Mouse (Mus musculus): ENCODE data around the gene Rprd1b.

GRCm38 (mm10) chr2:158068444-158068971 lies 40.2 kb downstream of the Rprd1b start:
- TF ChIP-seq POLR2A (IDR thresholded peaks at IDR 0.05; ENCODE audit: insufficient read depth, low read depth, low read length) (no peak), CTCF (IDR thresholded peaks at IDR 0.05; ENCODE audit: insufficient read depth, low read depth, low read length) (no peak)
